Mouse (Mus musculus) ES-E14 (cell line): ENCODE results near the gene Bend4.

Source experiments
- CHD2 ChIP-seq: IDR thresholded peaks from 2 replicates; pipeline ENCODE4 v1.6.1; 2014; ENCODE audit warnings: mild to moderate bottlenecking, low read depth, low read length, inconsistent platforms
- HCFC1 ChIP-seq: IDR thresholded peaks from 2 replicates; pipeline ENCODE4 v1.6.1; 2012; ENCODE audit warnings: low read length, inconsistent platforms, borderline replicate concordance; ENCODE audit not compliant: insufficient read depth
- MAFK ChIP-seq: IDR thresholded peaks from 2 replicates; pipeline ENCODE4 v1.6.1; 2014; ENCODE audit warnings: mild to moderate bottlenecking, low read depth, low read length, inconsistent platforms; ENCODE audit not compliant: insufficient read depth
- ZC3H11A ChIP-seq: IDR thresholded peaks from 2 replicates; pipeline ENCODE4 v1.6.1; 2012; ENCODE audit warnings: low read depth, mild to moderate bottlenecking, inconsistent platforms, low read length, borderline replicate concordance
- ZNF384 ChIP-seq: IDR thresholded peaks from 2 replicates; pipeline ENCODE4 v1.6.1; 2012; ENCODE audit warnings: low read depth, low read length, inconsistent platforms

- TF ChIP-seq HCFC1, result no peak
- TF ChIP-seq ZC3H11A, result no peak
- TF ChIP-seq ZNF384, result no peak
- TF ChIP-seq MAFK, result no peak
- no peak for TF ChIP-seq CHD2
Observed at GRCm38 (mm10) chr5:67426011-67426410, 2.1 kb downstream of the Bend4 start.
